Mouse (Mus musculus) heart, postnatal 25 days (tissue): ENCODE data around the gene Phf19. TPM values are rescaled to one million over a fixed set of nuclear protein-coding genes. Genes with fewer than 3 reads are reported as not detected.

Experiments used
- total RNA-seq, 2 experiments: library from RNA; stranded (reverse); gene quantifications; 2 replicates each; pipeline ENCODE4 v1.2.3; 2021

Phf19 gene
- total RNA-seq, 2 experiments from 2014 or later: 0.70 to 1.1 TPM

Other genes starting within 250 kb of the Phf19 start
- 10 to 100 TPM; 35.6 to 38.0 TPM for gene Gapvd1, start 158.8 kb downstream of the Phf19 start, total RNA-seq
- 100 to 1,000 TPM; 686 to 854 TPM for gene Hspa5, start 142.1 kb downstream of the Phf19 start, total RNA-seq
- gene Rabepk, start 114.1 kb downstream of the Phf19 start, total RNA-seq: 10 to 100 TPM; 11.3 to 15.5 TPM
- 10 to 100 TPM; 41.9 to 45.2 TPM for gene Fbxw2, start 87.7 kb downstream of the Phf19 start, total RNA-seq
- gene Gm34653, start 81.0 kb downstream of the Phf19 start, total RNA-seq: not detected
- under 1 TPM; 0.57 to 0.98 TPM for gene Cutal, start 39.6 kb downstream of the Phf19 start, total RNA-seq
- 10 to 100 TPM; 11.9 to 16.3 TPM for gene Psmd5, start 39.1 kb downstream of the Phf19 start, total RNA-seq
- gene Traf1, start 47.7 kb upstream of the Phf19 start, total RNA-seq: 1 to 10 TPM; 1.0 to 1.3 TPM
- not detected for gene Hc, start 147.4 kb upstream of the Phf19 start, total RNA-seq
- not detected for gene AI182371, start 187.5 kb upstream of the Phf19 start, total RNA-seq
- 1 to 10 TPM; 6.5 to 7.1 TPM for gene Cntrl, start 195.5 kb upstream of the Phf19 start, total RNA-seq